Mouse (Mus musculus) limb, embryonic 12.5 days (tissue): ENCODE measurements at regions not wholly inside any gene's neighbourhood (a gene's known extent, or its start where the extent isn't known, plus 50 kb on each side); places are given as distances from the start of the nearest gene placed in this dataset.
"Not testable (repeated sequence)": the region's sequence is repeated elsewhere in the genome, so short reads cannot be mapped to it uniquely, and the experiment has no call there.

ENCODE experiments used
- ATAC-seq: fragments of 200-750 bp; cut with Nextera tagmentation; 2 replicates; pipeline ENCODE4 v1.8.0; 2017; ENCODE audit warnings: low read depth, moderate TSS enrichment; ENCODE audit not compliant: insufficient number of reproducible peaks, insufficient read depth, low FRiP score, low TSS enrichment
- H3K27ac ChIP-seq: fragments of 300-500 bp; sonication (generic); 2 replicates; pipeline ENCODE4 v1.5.1; 2016; ENCODE audit warnings: mild to moderate bottlenecking, moderate library complexity
- H3K27me3 ChIP-seq: fragments of 300-500 bp; sonication (generic); 2 replicates; pipeline ENCODE4 v1.6.1; 2016; ENCODE audit warnings: mild to moderate bottlenecking, moderate library complexity
- H3K36me3 ChIP-seq: fragments of 300-500 bp; sonication (generic); 2 replicates; pipeline ENCODE4 v1.6.1; 2016; ENCODE audit warnings: mild to moderate bottlenecking, moderate library complexity
- H3K4me1 ChIP-seq: fragments of 300-500 bp; sonication (generic); replicated peaks from 2 replicates; pipeline ENCODE4 v1.6.1; 2016
- H3K4me2 ChIP-seq: fragments of 300-500 bp; sonication (generic); 2 replicates; pipeline ENCODE4 v1.6.1; 2016; ENCODE audit warnings: mild to moderate bottlenecking, moderate library complexity
- H3K4me3 ChIP-seq: fragments of 300-500 bp; sonication (generic); replicated peaks from 2 replicates; pipeline ENCODE4 v1.5.1; 2016; ENCODE audit warnings: mild to moderate bottlenecking
- H3K9ac ChIP-seq: fragments of 300-500 bp; sonication (generic); replicated peaks from 2 replicates; pipeline ENCODE4 v1.6.1; 2016; ENCODE audit warnings: mild to moderate bottlenecking, moderate library complexity
- H3K9me3 ChIP-seq: fragments of 300-500 bp; sonication (generic); 2 replicates; pipeline ENCODE4 v1.6.1; 2016; ENCODE audit warnings: mild to moderate bottlenecking, moderate library complexity
- WGBS: fragments of 180-500 bp; shearing (Covaris S2); methylation state at CpG from one replicate; pipeline ENCODE4 v1.1.7; 2016; 5-methylcytosine and 5-hydroxymethylcytosine counted together

DNA sequence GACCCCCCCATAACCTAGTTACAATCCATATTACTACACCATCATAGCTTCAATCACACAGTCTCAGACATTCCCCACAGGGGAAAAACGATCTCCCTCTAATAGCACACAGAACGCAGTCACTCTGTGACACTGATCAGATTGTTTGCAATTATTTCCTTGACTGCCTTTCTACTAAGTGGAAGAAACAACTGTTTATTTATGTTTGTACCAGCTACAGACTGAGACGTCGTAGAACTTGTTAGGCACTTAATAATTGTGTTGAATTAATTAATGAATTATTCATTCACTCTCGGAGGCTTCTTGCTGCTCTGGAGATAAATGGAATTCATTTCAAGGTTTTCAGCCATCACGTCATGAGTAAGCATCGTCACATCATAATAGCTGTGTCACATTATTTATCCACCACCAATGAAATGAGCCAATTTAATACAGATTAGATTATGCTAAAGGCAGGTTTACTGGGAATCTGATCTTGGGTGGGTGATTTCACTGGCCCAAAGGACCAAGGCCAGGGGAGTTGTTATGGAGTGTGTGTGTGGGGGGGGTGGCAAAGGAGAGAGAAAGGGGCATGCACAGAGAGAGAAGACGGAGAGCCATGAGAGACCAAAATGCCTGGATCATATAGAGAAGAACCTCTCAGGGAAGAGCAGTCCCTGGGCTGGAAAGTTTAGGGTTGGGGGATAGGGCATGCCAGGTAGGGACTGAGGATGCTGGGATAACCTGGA lies 355.7 kb upstream of the Zwint start:
- H3K36me3 ChIP-seq = no peaks in the 10 kb centered on the region
- H3K9me3 ChIP-seq = no peaks in the 10 kb centered on the region
- no peak for ATAC-seq
- no peak overlapping the region for H3K4me2 ChIP-seq
- H3K27ac ChIP-seq = no peak overlapping the region
- H3K27me3 ChIP-seq = no peaks in the 10 kb centered on the region
- H3K4me3 ChIP-seq = no peak overlapping the region
- 81% methylated on average over 8 of the region's 8 CpGs for WGBS
- H3K9ac ChIP-seq = no peak overlapping the region
- no peaks in the 10 kb centered on the region for H3K4me1 ChIP-seq

- H3K4me2 ChIP-seq, H3K36me3 ChIP-seq, ATAC-seq, H3K9ac ChIP-seq, H3K27me3 ChIP-seq, H3K4me1 ChIP-seq, H3K27ac ChIP-seq, H3K4me3 ChIP-seq, H3K9me3 ChIP-seq: not testable (repeated sequence)
- WGBS = 94% methylated on average over 23 of the region's 23 CpGs
Measured at GRCm38 (mm10) chr10:72309045-72309444, 345.6 kb upstream of the Zwint start.

GRCm38 (mm10) chr10:72318308-72318707 lies 336.3 kb upstream of the Zwint start:
- Histone ChIP-seq H3K27ac (no peak overlapping the region), H3K4me1 (no peaks in the 10 kb centered on the region), H3K4me3 (no peak overlapping the region), H3K4me2 (no peak overlapping the region), H3K36me3 (no peaks in the 10 kb centered on the region), H3K9ac (no peak overlapping the region), H3K9me3 (no peaks in the 10 kb centered on the region), H3K27me3 (no peaks in the 10 kb centered on the region)
- no peak for ATAC-seq
- 89% methylated on average over 4 of the region's 4 CpGs for WGBS

- Histone ChIP-seq H3K4me3 (no peak overlapping the region), H3K9ac (no peak overlapping the region), H3K9me3 (no peaks in the 10 kb centered on the region), H3K4me2 (no peak overlapping the region), H3K27me3 (no peaks in the 10 kb centered on the region), H3K27ac (no peak overlapping the region), H3K36me3 (no peaks in the 10 kb centered on the region), H3K4me1 (no peaks in the 10 kb centered on the region)
- ATAC-seq = no peak
- 56% methylated on average over 4 of the region's 4 CpGs for WGBS
Measured at GRCm38 (mm10) chr10:72320307-72320706, 334.3 kb upstream of the Zwint start.

GRCm38 (mm10) chr10:72326624-72327023 lies 328.0 kb upstream of the Zwint start:
- Histone ChIP-seq H3K27ac (no peak overlapping the region), H3K4me3 (no peak overlapping the region), H3K4me1 (no peaks in the 10 kb centered on the region), H3K9ac (no peak overlapping the region), H3K36me3 (no peaks in the 10 kb centered on the region), H3K9me3 (no peaks in the 10 kb centered on the region), H3K27me3 (no peaks in the 10 kb centered on the region), H3K4me2 (no peak overlapping the region)
- ATAC-seq = no peak
- 76% methylated on average over 4 of the region's 4 CpGs for WGBS

DNA sequence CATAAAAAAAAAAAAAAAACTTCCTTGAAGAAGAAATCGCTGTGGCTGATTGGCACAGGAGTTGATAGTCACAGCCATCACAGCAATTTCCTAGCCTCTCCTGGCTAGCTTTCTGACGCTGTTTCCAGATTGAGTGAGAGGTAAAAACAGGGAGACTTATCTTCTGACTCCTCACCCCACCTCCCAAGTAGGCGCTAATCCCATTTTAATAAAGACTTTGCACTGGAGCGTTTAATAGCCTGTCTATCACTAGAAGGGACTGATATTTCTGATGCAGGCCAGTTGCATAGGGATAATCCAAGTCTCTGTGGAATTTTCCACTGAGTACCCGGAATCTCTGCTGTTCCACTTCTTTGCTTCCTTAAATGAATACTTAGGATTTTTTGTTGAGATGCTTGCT lies 307.4 kb upstream of the Zwint start:
- Histone ChIP-seq H3K36me3 (no peaks in the 10 kb centered on the region), H3K27ac (no peak overlapping the region), H3K4me1 (no peaks in the 10 kb centered on the region), H3K27me3 (no peaks in the 10 kb centered on the region), H3K9me3 (no peaks in the 10 kb centered on the region), H3K9ac (no peak overlapping the region), H3K4me3 (no peak overlapping the region), H3K4me2 (no peak overlapping the region)
- no peak for ATAC-seq
- 65% methylated on average over 5 of the region's 5 CpGs for WGBS

- H3K9me3 ChIP-seq = no peaks in the 10 kb centered on the region
- no peaks in the 10 kb centered on the region for H3K4me1 ChIP-seq
- H3K4me3 ChIP-seq = no peak overlapping the region
- 88% methylated on average over 2 of the region's 2 CpGs for WGBS
- no peak overlapping the region for H3K27ac ChIP-seq
- ATAC-seq = no peak
- H3K9ac ChIP-seq = no peak overlapping the region
- no peaks in the 10 kb centered on the region for H3K36me3 ChIP-seq
- H3K27me3 ChIP-seq = no peaks in the 10 kb centered on the region
- H3K4me2 ChIP-seq = no peak overlapping the region
Measured at GRCm38 (mm10) chr10:72347949-72348663, 306.5 kb upstream of the Zwint start.

DNA sequence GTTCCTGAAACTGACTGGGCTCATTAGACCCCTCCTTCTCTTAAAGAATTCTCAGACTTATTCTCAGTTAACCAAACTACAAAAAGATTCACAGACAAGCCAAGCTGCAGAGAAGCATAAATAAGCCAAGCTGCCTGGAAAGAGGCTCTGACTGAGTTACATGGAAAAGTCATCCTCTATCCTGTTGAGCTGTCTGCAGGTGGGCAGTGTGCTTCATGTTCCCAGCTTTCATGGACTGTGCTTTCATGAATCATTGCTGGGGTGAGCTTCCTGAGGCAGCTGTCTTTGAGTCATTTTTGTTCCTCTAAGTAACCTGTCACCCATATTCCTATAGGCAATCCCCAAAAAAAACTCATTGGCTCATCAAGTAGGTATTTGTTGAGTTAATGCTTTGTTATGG lies 301.8 kb upstream of the Zwint start:
- no peak overlapping the region for H3K27ac ChIP-seq
- no peak overlapping the region for H3K4me3 ChIP-seq
- no peak for ATAC-seq
- H3K27me3 ChIP-seq = no peaks in the 10 kb centered on the region
- no peaks in the 10 kb centered on the region for H3K36me3 ChIP-seq
- H3K4me2 ChIP-seq = no peak overlapping the region
- no peak overlapping the region for H3K9ac ChIP-seq
- H3K9me3 ChIP-seq = no peaks in the 10 kb centered on the region
- no peaks in the 10 kb centered on the region for H3K4me1 ChIP-seq

DNA sequence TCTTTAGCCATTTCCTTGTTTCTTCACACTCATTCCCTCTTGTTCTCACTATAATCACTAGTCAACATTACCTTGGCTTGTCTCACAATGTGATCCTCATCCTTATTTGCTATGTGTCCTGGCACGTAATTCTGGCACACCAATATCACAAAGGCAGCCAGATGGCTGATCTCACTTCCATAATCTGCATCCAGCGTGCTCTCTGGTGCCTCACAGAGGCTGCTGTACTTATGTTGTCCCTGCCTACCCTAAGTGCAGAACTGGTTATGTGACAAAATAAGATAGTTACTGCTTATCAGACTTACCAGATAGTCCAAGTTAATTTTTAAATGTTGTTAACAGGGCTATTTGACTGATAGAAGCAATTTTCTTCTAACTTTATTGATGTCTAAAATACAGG lies 301.1 kb upstream of the Zwint start:
- H3K36me3 ChIP-seq = no peaks in the 10 kb centered on the region
- H3K9me3 ChIP-seq = no peaks in the 10 kb centered on the region
- no peak overlapping the region for H3K4me2 ChIP-seq
- H3K27me3 ChIP-seq = no peaks in the 10 kb centered on the region
- no peaks in the 10 kb centered on the region for H3K4me1 ChIP-seq
- no peak overlapping the region for H3K9ac ChIP-seq
- no peak overlapping the region for H3K27ac ChIP-seq
- WGBS = 80% methylated on average over 2 of the region's 2 CpGs
- no peak overlapping the region for H3K4me3 ChIP-seq
- ATAC-seq = no peak

- H3K4me1 ChIP-seq = no peaks in the 10 kb centered on the region
- no peaks in the 10 kb centered on the region for H3K36me3 ChIP-seq
- no peak overlapping the region for H3K27ac ChIP-seq
- no peaks in the 10 kb centered on the region for H3K9me3 ChIP-seq
- H3K4me2 ChIP-seq = no peak overlapping the region
- WGBS = 88% methylated on average over 1 of the region's 1 CpGs
- H3K27me3 ChIP-seq = no peaks in the 10 kb centered on the region
- no peak overlapping the region for H3K4me3 ChIP-seq
- H3K9ac ChIP-seq = no peak overlapping the region
- no peak for ATAC-seq
Measured at GRCm38 (mm10) chr10:72383351-72383750, 271.3 kb upstream of the Zwint start.

DNA sequence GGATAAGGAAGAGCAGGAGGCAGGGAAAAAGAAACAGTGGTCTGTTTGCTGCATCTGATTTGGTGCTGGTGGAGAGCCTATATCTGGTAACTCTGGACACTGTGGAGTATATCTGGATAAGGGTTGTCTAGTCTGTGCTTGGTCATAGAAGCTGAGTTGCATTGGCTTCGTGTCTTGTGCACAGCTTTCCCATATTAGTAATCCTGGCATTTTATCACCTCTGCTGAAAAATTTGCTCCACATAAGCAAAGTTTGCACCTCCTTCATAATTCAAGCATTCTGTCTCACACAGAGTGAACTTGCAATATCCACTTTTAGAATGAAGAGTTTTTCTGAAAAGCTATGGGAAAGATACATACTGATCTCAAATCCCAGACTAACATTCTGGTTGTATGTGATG lies 269.8 kb upstream of the Zwint start:
- no peak for ATAC-seq
- WGBS = 70% methylated on average over 1 of the region's 1 CpGs

GRCm38 (mm10) chr10:72391397-72391796 lies 263.2 kb upstream of the Zwint start:
- Histone ChIP-seq H3K9me3 (no peaks in the 10 kb centered on the region), H3K4me3 (no peak overlapping the region), H3K27me3 (no peaks in the 10 kb centered on the region), H3K9ac (no peak overlapping the region), H3K4me2 (no peak overlapping the region), H3K4me1 (0 out of 2 replicates have a peak, but pooled peaks cover 5% of the 10 kb centered on the region), H3K27ac (no peak overlapping the region), H3K36me3 (no peaks in the 10 kb centered on the region)
- ATAC-seq = no peak
- WGBS = 98% methylated on average over 1 of the region's 1 CpGs

More for the DNA sequence above, 269.8 kb upstream of the Zwint start:
- H3K4me1 ChIP-seq = no peaks in the 10 kb centered on the region
- H3K9ac ChIP-seq = no peak overlapping the region
- H3K4me3 ChIP-seq = no peak overlapping the region
- no peak overlapping the region for H3K27ac ChIP-seq
- H3K9me3 ChIP-seq = no peaks in the 10 kb centered on the region
- no peaks in the 10 kb centered on the region for H3K36me3 ChIP-seq
- no peak overlapping the region for H3K4me2 ChIP-seq
- no peaks in the 10 kb centered on the region for H3K27me3 ChIP-seq
